Mouse (Mus musculus): ENCODE measurements around the gene Amotl1.

GRCm38 (mm10) chr9:14674506-14674905, 29.6 kb upstream of the Amotl1 start:
- TF ChIP-seq POLR2A (IDR thresholded peaks at IDR 0.05; ENCODE audit: low read depth, low read length) = no peak
- TF ChIP-seq CTCF (conservative IDR thresholded peaks at IDR 0.05; ENCODE audit: insufficient read depth, insufficient read length, low read depth, low read length) = no peak

All from kidney, adult 2 months (tissue).